Mouse (Mus musculus) Muller cell, postnatal 12 days (primary cell): ENCODE measurements around the gene Brdt.
"Not testable (repeated sequence)": the region's sequence is repeated elsewhere in the genome, so short reads cannot be mapped to it uniquely, and the experiment has no call there.

Experiments
- DNase-seq: peaks from one replicate; pipeline ENCODE4 v3.0.0-alpha.2; 2015; ENCODE audit errors: inconsistent ontology term

The Brdt gene

GRCm38 (mm10) chr5:107340404-107340803, 9.4 kb downstream of the Brdt start:
- no peak for DNase-seq

GRCm38 (mm10) chr5:107342891-107343290, 11.9 kb downstream of the Brdt start:
- DNase-seq: no peak

- DNase-seq: no peak
Measured at GRCm38 (mm10) chr5:107346214-107346613, 15.3 kb downstream of the Brdt start.

GRCm38 (mm10) chr5:107352566-107352965, 21.6 kb downstream of the Brdt start:
- no peak for DNase-seq

GRCm38 (mm10) chr5:107353981-107354380, 23.0 kb downstream of the Brdt start:
- no peak for DNase-seq

GRCm38 (mm10) chr5:107355801-107356200, 24.8 kb downstream of the Brdt start:
- peak; percentile 28 for DNase-seq

GRCm38 (mm10) chr5:107357723-107358122, 26.8 kb downstream of the Brdt start:
- no peak for DNase-seq

GRCm38 (mm10) chr5:107359395-107360053, 28.6 kb downstream of the Brdt start:
- peak; percentile 94 for DNase-seq

- peak; percentile 46 for DNase-seq
Measured at GRCm38 (mm10) chr5:107360054-107360730, 29.2 kb downstream of the Brdt start.

- DNase-seq: no peak
Measured at GRCm38 (mm10) chr5:107370040-107370439, 39.1 kb downstream of the Brdt start.

GRCm38 (mm10) chr5:107371335-107371734, 40.4 kb downstream of the Brdt start:
- no peak for DNase-seq

- DNase-seq: no peak
Measured at GRCm38 (mm10) chr5:107373256-107373655, 42.3 kb downstream of the Brdt start.

GRCm38 (mm10) chr5:107386448-107386847, 55.5 kb downstream of the Brdt start:
- DNase-seq: not testable (repeated sequence)

GRCm38 (mm10) chr5:107387788-107388187, 56.8 kb downstream of the Brdt start:
- DNase-seq: no peak

GRCm38 (mm10) chr5:107389373-107389772, 58.4 kb downstream of the Brdt start:
- no peak for DNase-seq

GRCm38 (mm10) chr5:107394437-107394836, 63.5 kb downstream of the Brdt start:
- DNase-seq: no peak

GRCm38 (mm10) chr5:107402436-107402835, 71.5 kb downstream of the Brdt start, which contains the start of gene Ephx4:
Gene Ephx4 (plus strand): TSS chr5:107402736.
- DNase-seq: no peak

GRCm38 (mm10) chr5:107403011-107403946, 72.3 kb downstream of the Brdt start:
- peak; percentile 51 for DNase-seq

- DNase-seq: no peak
Measured at GRCm38 (mm10) chr5:107403947-107404684, 73.2 kb downstream of the Brdt start.

GRCm38 (mm10) chr5:107405361-107405760, 74.4 kb downstream of the Brdt start:
- DNase-seq: no peak

GRCm38 (mm10) chr5:107410305-107410704, 79.3 kb downstream of the Brdt start:
- no peak for DNase-seq
